Mouse (Mus musculus) frontal cortex, adult (tissue): ENCODE measurements at regions not wholly inside any gene's neighbourhood (a gene's known extent, or its start where the extent isn't known, plus 50 kb on each side); places are given as distances from the start of the nearest gene placed in this dataset.

Source experiments
- ATAC-seq: cut with Nextera tagmentation; 2 replicates; pipeline ENCODE4 v1.9.2; 2017; ENCODE audit warnings: mild to moderate bottlenecking, moderate library complexity, mixed read lengths; ENCODE audit not compliant: low TSS enrichment

- no peak for ATAC-seq
These were observed 126.3 kb upstream of the Ednra start for GRCm38 (mm10) chr8:77850523-77850922.

- no peak for ATAC-seq
These were observed 146.0 kb upstream of the Ednra start for GRCm38 (mm10) chr8:77870264-77870663.

GRCm38 (mm10) chr8:77872771-77873170, 148.5 kb upstream of the Ednra start:
- ATAC-seq, result no peak

GRCm38 (mm10) chr8:77919776-77920175, 195.5 kb upstream of the Ednra start:
- no peak for ATAC-seq

- no peak for ATAC-seq
These were observed 197.6 kb upstream of the Ednra start for GRCm38 (mm10) chr8:77921868-77922267.

GRCm38 (mm10) chr8:77947702-77948101, 223.4 kb upstream of the Ednra start:
- no peak for ATAC-seq

GRCm38 (mm10) chr8:77949640-77950039, 225.4 kb upstream of the Ednra start:
- no peak for ATAC-seq

- no peak for ATAC-seq
These were observed 234.6 kb upstream of the Ednra start for GRCm38 (mm10) chr8:77958814-77959372.

- ATAC-seq, result no peak
These were observed 238.9 kb upstream of the Ednra start for GRCm38 (mm10) chr8:77963102-77963698.

GRCm38 (mm10) chr8:77970378-77970777, 242.7 kb upstream of the Ttc29 start:
- ATAC-seq, result no peak

- no peak for ATAC-seq
These were observed 239.4 kb upstream of the Ttc29 start for GRCm38 (mm10) chr8:77973714-77974113.

GRCm38 (mm10) chr8:77979106-77979505, 234.0 kb upstream of the Ttc29 start:
- ATAC-seq, result no peak

- no peak for ATAC-seq
These were observed 232.4 kb upstream of the Ttc29 start for GRCm38 (mm10) chr8:77980701-77981100.

- no peak for ATAC-seq
These were observed 231.1 kb upstream of the Ttc29 start for GRCm38 (mm10) chr8:77982031-77982430.

GRCm38 (mm10) chr8:77983476-77983875, 229.6 kb upstream of the Ttc29 start:
- ATAC-seq, result no peak

GRCm38 (mm10) chr8:77987237-77987636, 225.9 kb upstream of the Ttc29 start:
- ATAC-seq, result no peak

- no peak for ATAC-seq
These were observed 224.6 kb upstream of the Ttc29 start for GRCm38 (mm10) chr8:77988291-77989056.

- no peak for ATAC-seq
These were observed 222.0 kb upstream of the Ttc29 start for GRCm38 (mm10) chr8:77991050-77991449.

- no peak for ATAC-seq
These were observed 212.8 kb upstream of the Ttc29 start for GRCm38 (mm10) chr8:78000303-78000702.

GRCm38 (mm10) chr8:78001656-78002055, 211.4 kb upstream of the Ttc29 start:
- ATAC-seq, result peak; percentile 60

GRCm38 (mm10) chr8:78002071-78002470, 211.0 kb upstream of the Ttc29 start:
- ATAC-seq, result peak; percentile 82

- peak; percentile 89 for ATAC-seq
These were observed 209.1 kb upstream of the Ttc29 start for GRCm38 (mm10) chr8:78003888-78004543.

- ATAC-seq, result no peak
These were observed 208.2 kb upstream of the Ttc29 start for GRCm38 (mm10) chr8:78004891-78005290.
